Mouse (Mus musculus) heart, embryonic 12.5 days (tissue): ENCODE measurements around the gene Hes1. TPM values are rescaled to one million over a fixed set of nuclear protein-coding genes. Genes with fewer than 3 reads are reported as not detected.

Source experiments
- ATAC-seq: fragments of 200-750 bp; cut with Nextera tagmentation; 2 replicates; pipeline ENCODE4 v1.8.0; 2017; ENCODE audit warnings: moderate TSS enrichment, moderate library complexity; ENCODE audit not compliant: insufficient number of reproducible peaks, low FRiP score
- H3K27ac ChIP-seq: fragments of 300-500 bp; sonication (generic); 2 replicates; pipeline ENCODE4 v1.5.1; 2016; ENCODE audit warnings: mild to moderate bottlenecking, moderate library complexity; ENCODE audit not compliant: poor library complexity, severe bottlenecking
- H3K27me3 ChIP-seq: fragments of 300-500 bp; sonication (generic); replicated peaks from 2 replicates; pipeline ENCODE4 v1.6.1; 2016; ENCODE audit warnings: mild to moderate bottlenecking, moderate library complexity
- H3K36me3 ChIP-seq: fragments of 300-500 bp; sonication (generic); 2 replicates; pipeline ENCODE4 v1.6.1; 2016; ENCODE audit warnings: mild to moderate bottlenecking, moderate library complexity
- H3K4me1 ChIP-seq: fragments of 300-500 bp; sonication (generic); replicated peaks from 2 replicates; pipeline ENCODE4 v1.6.1; 2016; ENCODE audit warnings: mild to moderate bottlenecking
- H3K4me2 ChIP-seq: fragments of 300-500 bp; sonication (generic); 2 replicates; pipeline ENCODE4 v1.6.1; 2016; ENCODE audit warnings: mild to moderate bottlenecking, moderate library complexity
- H3K4me3 ChIP-seq: fragments of 300-500 bp; sonication (generic); 2 replicates; pipeline ENCODE4 v1.5.1; 2016; ENCODE audit warnings: mild to moderate bottlenecking
- H3K9ac ChIP-seq: fragments of 300-500 bp; sonication (generic); 2 replicates; pipeline ENCODE4 v1.6.1; 2016; ENCODE audit warnings: mild to moderate bottlenecking, moderate library complexity
- H3K9me3 ChIP-seq: fragments of 300-500 bp; sonication (generic); replicated peaks from 2 replicates; pipeline ENCODE4 v1.6.1; 2016; ENCODE audit warnings: mild to moderate bottlenecking, moderate library complexity
- WGBS: fragments of 180-500 bp; shearing (Covaris S2); methylation state at CpG from one replicate; pipeline ENCODE4 v1.1.7; 2016; 5-methylcytosine and 5-hydroxymethylcytosine counted together
- polyA plus RNA-seq: library from polyadenylated mRNA; unstranded; fragments of >200 nt; fragmentation: Nextera tagmentation; extraction: Ambion mirVana; gene quantifications from 2 replicates; pipeline ENCODE4 v1.2.1, GENCODE M21; 2016

Hes1 gene
- polyA plus RNA-seq, 1 experiment from 2014 or later = 32.7 TPM

GRCm38 (mm10) chr16:30034001-30034400 lies 30.2 kb upstream of the Hes1 start:
- no peak for ATAC-seq
- H3K4me2 ChIP-seq = no peak overlapping the region
- no peak overlapping the region for H3K27ac ChIP-seq
- peaks cover 18% of the 10 kb centered on the region for H3K4me1 ChIP-seq
- peaks cover 11% of the 10 kb centered on the region for H3K27me3 ChIP-seq
- H3K9me3 ChIP-seq = no peaks in the 10 kb centered on the region
- H3K4me3 ChIP-seq = no peak overlapping the region
- no peaks in the 10 kb centered on the region for H3K36me3 ChIP-seq
- no peak overlapping the region for H3K9ac ChIP-seq
- 53% methylated on average over 4 of the region's 4 CpGs for WGBS

GRCm38 (mm10) chr16:30034521-30034920 lies 29.7 kb upstream of the Hes1 start:
- ATAC-seq = peak; percentile 30; the same call in 1 of the 2 replicates
- WGBS = 39% methylated on average over 6 of the region's 6 CpGs

GRCm38 (mm10) chr16:30034979-30035440 lies 29.2 kb upstream of the Hes1 start:
- Histone ChIP-seq H3K4me1 (peaks cover 28% of the 10 kb centered on the region), H3K9me3 (no peaks in the 10 kb centered on the region), H3K9ac (no peak overlapping the region), H3K27ac (no peak overlapping the region), H3K27me3 (peaks cover 13% of the 10 kb centered on the region), H3K4me2 (no peak overlapping the region), H3K36me3 (no peaks in the 10 kb centered on the region), H3K4me3 (no peak overlapping the region)
- no peak for ATAC-seq
- WGBS = 51% methylated on average over 5 of the region's 5 CpGs

More at GRCm38 (mm10) chr16:30034521-30034920, 29.7 kb upstream of the Hes1 start:
- Histone ChIP-seq H3K27me3 (peaks cover 13% of the 10 kb centered on the region), H3K4me1 (peaks cover 23% of the 10 kb centered on the region), H3K4me3 (no peak overlapping the region), H3K36me3 (no peaks in the 10 kb centered on the region), H3K9ac (no peak overlapping the region), H3K9me3 (no peaks in the 10 kb centered on the region), H3K27ac (no peak overlapping the region), H3K4me2 (no peak overlapping the region)

DNA sequence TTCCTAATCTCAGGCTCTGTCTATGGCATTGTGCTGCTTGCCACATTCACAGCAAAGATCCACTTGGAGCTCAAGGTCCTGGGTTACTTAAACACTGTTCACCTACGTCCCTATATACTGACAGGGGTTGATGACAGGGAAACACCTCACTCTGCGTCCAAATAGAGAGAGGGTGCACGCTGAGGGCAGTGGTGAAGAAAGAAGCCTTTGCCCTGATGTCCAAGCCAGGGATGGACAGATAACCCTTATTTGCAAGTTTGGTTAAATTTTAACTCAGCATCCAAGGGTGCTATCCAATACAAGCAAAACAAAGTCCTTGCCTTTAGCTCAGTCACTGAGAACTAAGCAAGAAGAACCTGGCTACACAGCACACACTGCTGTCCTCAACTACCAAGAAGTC lies 28.1 kb upstream of the Hes1 start:
- WGBS = 82% methylated on average over 3 of the region's 3 CpGs
- no peak for ATAC-seq
- H3K9me3 ChIP-seq = no peaks in the 10 kb centered on the region
- no peak overlapping the region for H3K4me3 ChIP-seq
- no peak overlapping the region for H3K4me2 ChIP-seq
- H3K36me3 ChIP-seq = no peaks in the 10 kb centered on the region
- peaks cover 29% of the 10 kb centered on the region for H3K4me1 ChIP-seq
- peaks cover 18% of the 10 kb centered on the region; the same call in 1 of the 2 replicates for H3K27me3 ChIP-seq
- no peak overlapping the region for H3K9ac ChIP-seq
- H3K27ac ChIP-seq = no peak overlapping the region

DNA sequence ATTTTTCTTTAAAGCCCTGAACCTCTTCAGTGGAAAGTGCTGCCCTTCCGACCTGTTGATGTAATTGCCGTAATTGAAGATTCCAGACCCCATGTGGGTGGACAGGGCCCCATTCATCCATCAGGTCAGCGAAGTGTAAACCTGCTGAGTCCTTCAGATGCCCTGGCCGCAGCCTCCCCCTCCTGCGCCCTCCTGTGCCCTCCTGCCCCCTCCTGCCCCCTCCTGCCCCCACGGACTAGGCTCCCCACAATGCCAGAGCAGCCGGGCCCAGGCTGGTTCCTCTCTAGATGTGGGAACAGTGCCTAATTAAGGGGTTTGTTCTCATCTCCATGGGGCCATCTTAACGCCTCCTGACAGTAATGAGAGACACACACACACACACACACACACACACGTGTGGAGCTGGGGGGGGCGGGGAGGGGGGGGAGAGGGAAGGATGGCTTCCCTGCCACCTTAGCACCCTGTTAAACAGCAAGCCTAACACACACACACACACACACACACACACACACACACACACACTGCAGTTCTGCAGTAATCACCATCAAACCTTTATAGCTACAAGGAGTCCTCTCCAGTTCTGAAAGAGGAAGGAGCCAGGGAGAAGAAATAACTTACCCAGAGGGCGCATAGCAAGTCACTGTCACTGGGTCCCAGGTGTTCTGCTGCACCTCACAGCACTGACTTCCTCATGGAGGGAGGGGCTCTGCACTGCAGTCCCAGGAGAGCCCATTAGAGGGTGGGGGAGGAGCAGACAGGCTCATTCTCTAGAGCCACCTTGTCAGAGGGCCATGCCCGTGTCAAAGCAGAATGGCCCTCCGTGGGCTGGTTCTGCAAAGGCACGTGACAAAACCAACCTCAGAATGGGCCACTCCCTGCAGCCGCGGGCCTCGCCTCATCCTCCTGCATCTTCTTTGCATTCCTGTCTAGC lies 25.3 kb upstream of the Hes1 start:
- peaks cover 18% of the 10 kb centered on the region; the same call in 1 of the 2 replicates for H3K27me3 ChIP-seq

GRCm38 (mm10) chr16:30039841-30040240 lies 24.3 kb upstream of the Hes1 start:
- 67% methylated on average over 2 of the region's 2 CpGs for WGBS
- Histone ChIP-seq H3K4me1 (peaks cover 19% of the 10 kb centered on the region), H3K27ac (no peak overlapping the region), H3K36me3 (no peaks in the 10 kb centered on the region), H3K4me2 (no peak overlapping the region), H3K4me3 (no peak overlapping the region), H3K9me3 (no peaks in the 10 kb centered on the region), H3K9ac (no peak overlapping the region), H3K27me3 (peaks cover 18% of the 10 kb centered on the region; the same call in 1 of the 2 replicates)
- no peak for ATAC-seq

More for the DNA sequence above, 25.3 kb upstream of the Hes1 start:
- ATAC-seq = 0 out of 2 replicates have a peak, but pooled peaks have one; percentile 33
- no peaks in the 10 kb centered on the region for H3K9me3 ChIP-seq
- H3K27ac ChIP-seq = no peak overlapping the region
- no peaks in the 10 kb centered on the region for H3K36me3 ChIP-seq
- H3K4me2 ChIP-seq = 0 out of 2 replicates have a peak overlapping the region, but pooled peaks have one; percentile 7
- no peak overlapping the region for H3K9ac ChIP-seq
- no peak overlapping the region for H3K4me3 ChIP-seq
- H3K4me1 ChIP-seq = peaks cover 28% of the 10 kb centered on the region
- 34% methylated on average over 15 of the region's 17 CpGs for WGBS

- Histone ChIP-seq H3K36me3 (no peaks in the 10 kb centered on the region), H3K27me3 (peaks cover 18% of the 10 kb centered on the region; the same call in 1 of the 2 replicates), H3K4me1 (peaks cover 17% of the 10 kb centered on the region), H3K9ac (no peak overlapping the region), H3K9me3 (no peaks in the 10 kb centered on the region), H3K27ac (no peak overlapping the region), H3K4me2 (no peak overlapping the region), H3K4me3 (no peak overlapping the region)
- no peak for ATAC-seq
- WGBS = 73% methylated on average over 4 of the region's 4 CpGs
Measured at GRCm38 (mm10) chr16:30042859-30043258, 21.3 kb upstream of the Hes1 start.

DNA sequence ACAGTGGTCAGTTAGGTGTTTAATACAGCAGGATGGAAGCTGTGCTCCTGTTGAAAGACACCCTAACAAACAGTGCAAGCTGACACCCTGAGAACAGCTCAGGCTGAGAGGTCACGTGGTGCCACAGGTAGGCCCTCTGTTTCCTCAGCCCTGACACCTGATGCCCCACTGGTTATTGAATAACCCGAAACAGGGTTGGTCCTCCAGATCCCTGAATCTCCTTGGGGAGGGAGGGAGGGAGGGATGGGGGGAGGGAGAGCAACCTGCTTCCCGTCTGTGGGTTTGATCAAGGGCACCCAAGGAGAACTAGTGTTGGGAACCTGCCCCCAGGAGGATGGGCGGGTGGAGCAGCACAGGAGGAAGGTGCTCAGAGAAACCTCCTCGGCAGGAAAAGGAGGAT lies 18.6 kb upstream of the Hes1 start:
- H3K36me3 ChIP-seq = no peaks in the 10 kb centered on the region
- H3K27me3 ChIP-seq = no peaks in the 10 kb centered on the region

DNA sequence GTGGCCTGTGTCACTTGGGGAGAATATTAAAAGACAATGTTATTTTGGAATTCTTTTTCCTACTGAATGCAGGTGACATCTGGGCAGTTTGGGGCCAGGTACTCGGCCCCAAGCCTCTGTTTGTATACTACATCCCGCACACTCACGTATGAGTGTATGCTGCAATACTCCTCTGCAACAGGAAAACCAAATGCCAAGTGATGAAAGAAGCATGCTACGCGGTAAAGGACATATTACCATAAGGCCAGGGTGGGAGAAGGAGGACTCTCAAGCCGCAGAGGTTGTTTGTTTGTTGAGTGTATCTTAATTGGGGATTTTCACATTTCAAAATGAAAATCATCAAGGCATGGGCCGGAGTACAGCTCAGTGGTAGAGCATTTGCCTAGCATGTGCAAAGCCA lies 17.2 kb upstream of the Hes1 start:
- ATAC-seq = no peak
- Histone ChIP-seq H3K4me3 (no peak overlapping the region), H3K27ac (no peak overlapping the region), H3K4me2 (no peak overlapping the region; the same call in 1 of the 2 replicates), H3K9me3 (no peaks in the 10 kb centered on the region), H3K36me3 (no peaks in the 10 kb centered on the region), H3K9ac (no peak overlapping the region), H3K4me1 (no peaks in the 10 kb centered on the region), H3K27me3 (no peaks in the 10 kb centered on the region)
- 85% methylated on average over 7 of the region's 7 CpGs for WGBS

More for the DNA sequence above, 18.6 kb upstream of the Hes1 start:
- Histone ChIP-seq H3K4me1 (no peaks in the 10 kb centered on the region), H3K27ac (no peak overlapping the region), H3K4me3 (no peak overlapping the region), H3K4me2 (no peak overlapping the region), H3K9ac (no peak overlapping the region), H3K9me3 (no peaks in the 10 kb centered on the region)
- WGBS = 56% methylated on average over 5 of the region's 5 CpGs
- ATAC-seq = no peak

- Histone ChIP-seq H3K9ac (no peak overlapping the region), H3K9me3 (no peaks in the 10 kb centered on the region), H3K4me3 (no peak overlapping the region), H3K4me1 (peaks cover 2% of the 10 kb centered on the region), H3K27me3 (no peaks in the 10 kb centered on the region), H3K36me3 (no peaks in the 10 kb centered on the region), H3K27ac (no peak overlapping the region), H3K4me2 (peak overlapping the region; percentile 30)
- WGBS = 36% methylated on average over 11 of the region's 11 CpGs
- ATAC-seq = peak; percentile 39; the same call in 1 of the 2 replicates
Measured at GRCm38 (mm10) chr16:30047421-30047831, 16.8 kb upstream of the Hes1 start.

DNA sequence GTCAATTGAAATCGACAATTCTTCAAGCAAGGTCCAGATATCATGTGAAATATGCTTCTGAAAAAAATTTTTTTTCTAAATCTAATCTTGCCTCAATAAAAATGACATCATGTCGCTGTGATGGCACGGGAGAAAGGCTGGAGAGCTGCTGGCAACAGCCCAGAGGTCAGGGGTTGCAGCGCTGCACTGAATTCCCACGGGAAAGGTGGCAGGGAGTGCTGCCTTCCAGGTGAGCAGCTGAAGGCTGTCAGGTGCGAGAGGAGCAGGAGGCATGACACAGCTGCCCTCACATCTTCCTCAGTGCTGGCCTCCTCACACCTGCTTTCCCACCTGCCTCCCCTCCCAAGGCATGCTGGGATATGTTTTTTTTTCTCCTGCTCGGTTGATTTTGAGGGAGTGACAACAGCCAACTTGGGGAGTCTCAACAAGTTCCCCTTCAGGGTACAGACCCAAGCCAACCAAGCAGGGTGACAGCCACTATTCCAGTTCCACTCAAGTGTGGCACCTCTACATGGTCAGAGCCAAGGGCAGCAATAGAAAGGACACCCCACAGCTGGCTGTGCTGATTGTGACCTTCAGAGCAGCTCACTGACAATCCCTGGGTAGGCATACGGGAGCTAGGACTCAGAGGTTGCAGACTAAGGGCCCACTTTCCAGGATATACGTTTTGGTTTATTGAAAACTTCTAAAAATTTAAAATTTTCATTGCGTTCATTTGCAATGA lies 13.3 kb upstream of the Hes1 start:
- Histone ChIP-seq H3K4me1 (peaks cover 12% of the 10 kb centered on the region), H3K27ac (no peak overlapping the region), H3K9me3 (no peaks in the 10 kb centered on the region), H3K36me3 (no peaks in the 10 kb centered on the region), H3K9ac (no peak overlapping the region), H3K27me3 (peaks cover 9% of the 10 kb centered on the region), H3K4me2 (no peak overlapping the region), H3K4me3 (no peak overlapping the region)
- WGBS = 70% methylated on average over 10 of the region's 10 CpGs
- no peak for ATAC-seq
